Mouse (Mus musculus) CH12.LX (cell line): Measurements from ENCODE around the gene Vmn1r234. TPM values are rescaled to one million over a fixed set of nuclear protein-coding genes. Genes with fewer than 3 reads are reported as not detected.

Experiments
- DNase-seq: peaks from one replicate; pipeline ENCODE4 v3.0.0-alpha.2; 2013; ENCODE audit errors: extremely low read depth
- H3K27ac ChIP-seq: 2 replicates; pipeline ENCODE4 v1.5.1; 2012; ENCODE audit warnings: low read depth, mild to moderate bottlenecking, control low read depth, moderate library complexity; ENCODE audit not compliant: insufficient read depth
- H3K27me3 ChIP-seq: replicated peaks from 2 replicates; pipeline ENCODE3; 2012; ENCODE audit warnings: inconsistent platforms
- H3K36me3 ChIP-seq, 2 experiments: replicated peaks in 1 of 2; 2 replicates each; pipeline versions ENCODE3 to v1.6.1; 2012; ENCODE audit warnings: inconsistent platforms in 1 of 2, low read length in 1 of 2, mild to moderate bottlenecking in 1 of 2, mixed read lengths in 1 of 2, moderate library complexity in 1 of 2; ENCODE audit not compliant: control insufficient read depth in 1 of 2, insufficient read depth in 1 of 2
- H3K4me1 ChIP-seq, 2 experiments: 2 replicates each; pipeline ENCODE4 v1.6.1; 2012; ENCODE audit warnings: inconsistent platforms in 1 of 2, moderate library complexity in 1 of 2; ENCODE audit not compliant: insufficient read depth in 2 of 2, control insufficient read depth in 1 of 2
- H3K4me2 ChIP-seq: 2 replicates; pipeline ENCODE4 v1.6.1; 2012; ENCODE audit warnings: low read depth, mild to moderate bottlenecking, control low read depth; ENCODE audit not compliant: poor library complexity, insufficient read depth, severe bottlenecking
- H3K4me3 ChIP-seq, 3 experiments: fragments of 150-350 bp in 1 of 3; sonication (generic) in 1 of 3; replicated peaks in 1 of 3; 2 replicates each; pipeline versions ENCODE3 to v1.5.1; 2011 to 2012; ENCODE audit warnings: low read depth in 2 of 3, low read length in 2 of 3, mild to moderate bottlenecking in 2 of 3, moderate library complexity in 2 of 3, control low read depth in 1 of 3, improper control_type of control experiment in 1 of 3, inconsistent platforms in 1 of 3, mixed read lengths in 1 of 3; ENCODE audit not compliant: poor library complexity in 1 of 3
- H3K79me2 ChIP-seq: replicated peaks from 2 replicates; pipeline ENCODE4 v1.6.1; 2012; ENCODE audit warnings: mild to moderate bottlenecking, moderate library complexity; ENCODE audit not compliant: control insufficient read depth, poor library complexity, insufficient read depth, severe bottlenecking; ENCODE audit errors: extremely low read depth
- H3K9ac ChIP-seq: 2 replicates; pipeline ENCODE4 v1.6.1; 2012; ENCODE audit warnings: low read depth, mild to moderate bottlenecking, control low read depth, moderate library complexity; ENCODE audit not compliant: insufficient read depth
- H3K9me3 ChIP-seq: replicated peaks from 2 replicates; pipeline ENCODE3; 2012; ENCODE audit warnings: low read length, inconsistent platforms, mixed read lengths
- CHD2 ChIP-seq: IDR thresholded peaks from 2 replicates; pipeline ENCODE4 v1.6.1; 2011; ENCODE audit warnings: low read length, improper control_type of control experiment
- CTCF ChIP-seq, 2 experiments: IDR thresholded peaks in 1 of 2; conservative IDR thresholded peaks in 1 of 2; 2 replicates each; pipeline ENCODE4 v1.5.1; 2011 to 2012; ENCODE audit warnings: low read depth in 2 of 2, low read length in 2 of 2, improper control_type of control experiment in 1 of 2, inconsistent platforms in 1 of 2, mild to moderate bottlenecking in 1 of 2, moderate library complexity in 1 of 2
- E2F4 ChIP-seq: IDR thresholded peaks from 2 replicates; pipeline ENCODE4 v1.6.1; 2011; ENCODE audit warnings: low read depth, low read length, improper control_type of control experiment; ENCODE audit not compliant: insufficient replicate concordance
- ELF1 ChIP-seq: IDR thresholded peaks from 2 replicates; pipeline ENCODE4 v1.6.1; 2014; ENCODE audit warnings: low read depth, mild to moderate bottlenecking, inconsistent platforms, low read length, improper control_type of control experiment
- EP300 ChIP-seq: IDR thresholded peaks from 2 replicates; pipeline ENCODE4 v1.6.1; 2011; ENCODE audit warnings: low read length, improper control_type of control experiment
- ETS1 ChIP-seq: conservative IDR thresholded peaks from 2 replicates; pipeline ENCODE4 v1.6.1; 2012; ENCODE audit warnings: low read depth, mild to moderate bottlenecking, inconsistent platforms, low read length, improper control_type of control experiment, moderate library complexity
- GABPA ChIP-seq: IDR thresholded peaks from 2 replicates; pipeline ENCODE4 v1.6.1; 2012; ENCODE audit warnings: low read depth, low read length, improper control_type of control experiment, inconsistent platforms; ENCODE audit not compliant: insufficient replicate concordance
- IRF4 ChIP-seq: IDR thresholded peaks from 2 replicates; pipeline ENCODE4 v1.6.1; 2014; ENCODE audit warnings: low read depth, mild to moderate bottlenecking, inconsistent platforms, low read length, improper control_type of control experiment
- JUN ChIP-seq: IDR thresholded peaks from 2 replicates; pipeline ENCODE4 v1.6.1; 2011; ENCODE audit warnings: low read depth, mild to moderate bottlenecking, low read length, improper control_type of control experiment, moderate library complexity; ENCODE audit not compliant: insufficient read depth
- JUND ChIP-seq: conservative IDR thresholded peaks from 2 replicates; pipeline ENCODE4 v1.6.1; 2011; ENCODE audit warnings: low read depth, low read length, improper control_type of control experiment
- KAT2A ChIP-seq: IDR thresholded peaks from 2 replicates; pipeline ENCODE4 v1.6.1; 2012; ENCODE audit warnings: low read length, improper control_type of control experiment, inconsistent platforms; ENCODE audit not compliant: insufficient replicate concordance
- MAX ChIP-seq: IDR thresholded peaks from 2 replicates; pipeline ENCODE4 v1.6.1; 2011; ENCODE audit warnings: low read length, improper control_type of control experiment
- MAZ ChIP-seq: IDR thresholded peaks from 2 replicates; pipeline ENCODE4 v1.6.1; 2012; ENCODE audit warnings: low read depth, mild to moderate bottlenecking, inconsistent platforms, low read length, improper control_type of control experiment, moderate library complexity
- MEF2A ChIP-seq: IDR thresholded peaks from 2 replicates; pipeline ENCODE4 v1.6.1; 2014; ENCODE audit warnings: low read depth, mild to moderate bottlenecking, inconsistent platforms, low read length, improper control_type of control experiment, borderline replicate concordance
- MXI1 ChIP-seq: IDR thresholded peaks from 2 replicates; pipeline ENCODE4 v1.6.1; 2011; ENCODE audit warnings: mild to moderate bottlenecking, low read depth, low read length, improper control_type of control experiment
- MYC ChIP-seq: IDR thresholded peaks from 2 replicates; pipeline ENCODE4 v1.6.1; 2011; ENCODE audit warnings: low read depth, mild to moderate bottlenecking, improper control_type of control experiment, low read length
- NRF1 ChIP-seq: IDR thresholded peaks from 2 replicates; pipeline ENCODE4 v1.6.1; 2014; ENCODE audit warnings: low read depth, mild to moderate bottlenecking, inconsistent platforms, low read length, improper control_type of control experiment, moderate library complexity
- POLR2A ChIP-seq: IDR thresholded peaks from 2 replicates; pipeline ENCODE4 v1.6.1; 2011; ENCODE audit warnings: low read depth, mild to moderate bottlenecking, improper control_type of control experiment, low read length
- RAD21 ChIP-seq: IDR thresholded peaks from 2 replicates; pipeline ENCODE4 v1.6.1; 2011; ENCODE audit warnings: low read depth, mild to moderate bottlenecking, low read length, improper control_type of control experiment, moderate library complexity
- RCOR1 ChIP-seq: conservative IDR thresholded peaks from 2 replicates; pipeline ENCODE4 v1.6.1; 2012; ENCODE audit warnings: low read depth, mild to moderate bottlenecking, inconsistent platforms, low read length, improper control_type of control experiment
- SIN3A ChIP-seq: IDR thresholded peaks from 2 replicates; pipeline ENCODE4 v1.6.1; 2012; ENCODE audit warnings: low read length, improper control_type of control experiment, inconsistent platforms
- SMC3 ChIP-seq: IDR thresholded peaks from 2 replicates; pipeline ENCODE4 v1.6.1; 2011; ENCODE audit warnings: low read depth, low read length, improper control_type of control experiment
- TBP ChIP-seq: conservative IDR thresholded peaks from 2 replicates; pipeline ENCODE4 v1.6.1; 2011; ENCODE audit warnings: low read depth, low read length, improper control_type of control experiment
- TCF12 ChIP-seq: IDR thresholded peaks from 2 replicates; pipeline ENCODE4 v1.6.1; 2014; ENCODE audit warnings: low read depth, mild to moderate bottlenecking, inconsistent platforms, low read length, improper control_type of control experiment
- USF1 ChIP-seq: IDR thresholded peaks from 2 replicates; pipeline ENCODE4 v1.6.1; 2014; ENCODE audit warnings: low read depth, mild to moderate bottlenecking, inconsistent platforms, low read length, improper control_type of control experiment
- USF2 ChIP-seq: conservative IDR thresholded peaks from 2 replicates; pipeline ENCODE4 v1.6.1; 2011; ENCODE audit warnings: low read depth, low read length, improper control_type of control experiment
- ZC3H11A ChIP-seq: IDR thresholded peaks from 2 replicates; pipeline ENCODE4 v1.6.1; 2012; ENCODE audit warnings: low read depth, mild to moderate bottlenecking, inconsistent platforms, low read length, improper control_type of control experiment
- ZKSCAN1 ChIP-seq: IDR thresholded peaks from 2 replicates; pipeline ENCODE4 v1.6.1; 2012; ENCODE audit warnings: low read depth, inconsistent platforms, low read length, improper control_type of control experiment, borderline replicate concordance
- ZMIZ1 ChIP-seq: IDR thresholded peaks from 2 replicates; pipeline ENCODE4 v1.6.1; 2012; ENCODE audit warnings: low read depth, mild to moderate bottlenecking, inconsistent platforms, low read length, improper control_type of control experiment
- ZNF384 ChIP-seq: IDR thresholded peaks from 2 replicates; pipeline ENCODE4 v1.6.1; 2012; ENCODE audit warnings: low read depth, low read length, improper control_type of control experiment, inconsistent platforms
- dilution Hi-C: fragments of 300-500 bp; cut with MboI; formaldehyde crosslinking; loops from 2 replicates; pipeline ENCODE4 v1.14.3; 2020; ENCODE audit warnings: low sequenced_read_pairs; ENCODE audit not compliant: extremely low pct_unique_long_range_greater_than_20kb, extremely low pct_ligation_motif_present
- in situ Hi-C: fragments of 300-500 bp; cut with MboI; formaldehyde crosslinking; loops from 3 replicates; pipeline ENCODE4 v1.14.3; 2019; ENCODE audit warnings: low sequenced_read_pairs, low pct_ligation_motif_present, low pct_unique_long_range_greater_than_20kb, mixed read lengths
- polyA plus RNA-seq: library from polyadenylated mRNA; unstranded; fragments of >175 nt; gene quantifications from 2 replicates; pipeline ENCODE4 v1.2.1, GENCODE M21; 2012; ENCODE audit warnings: low read depth; ENCODE audit not compliant: insufficient read length
- total RNA-seq, 2 experiments: library from RNA; depleted of rRNA; stranded (reverse); fragments of 300-350 nt in 1 of 2; fragments of >200 nt in 1 of 2; gene quantifications; 2 replicates each; pipeline ENCODE4 v1.2.3; 2012 to 2014

Vmn1r234 gene
- total and polyA plus RNA-seq, 3 experiments: not detected

DNA sequence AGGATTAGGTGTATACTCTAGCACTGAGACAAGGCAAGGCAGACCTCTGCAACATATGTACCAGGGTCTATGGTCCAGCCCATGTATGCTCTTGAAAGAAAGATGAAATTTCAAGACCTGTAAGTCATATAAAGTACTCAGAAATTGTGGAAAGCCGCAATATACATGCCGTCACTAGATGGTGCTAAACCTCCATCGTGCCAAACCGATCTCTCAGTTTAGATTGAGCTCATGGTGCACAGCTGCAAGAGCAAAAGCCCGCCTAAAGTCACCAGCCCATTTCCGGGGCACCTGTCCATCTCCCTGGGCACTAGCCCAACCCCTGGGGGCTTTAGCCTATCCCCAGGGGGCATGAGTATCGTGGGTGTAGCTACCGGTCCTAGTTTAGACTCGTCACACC, 5.8 kb downstream of the Vmn1r234 start (continued):
- TF ChIP-seq JUND (no peak), GABPA (no peak), ELF1 (peak; percentile 22; the same call in 1 of the 2 replicates), SIN3A (no peak), EP300 (no peak), MYC (peak; percentile 37; the same call in 1 of the 2 replicates), MEF2A (no peak), MAZ (no peak), SMC3 (peak; percentile 78), JUN (no peak), KAT2A (no peak)

DNA sequence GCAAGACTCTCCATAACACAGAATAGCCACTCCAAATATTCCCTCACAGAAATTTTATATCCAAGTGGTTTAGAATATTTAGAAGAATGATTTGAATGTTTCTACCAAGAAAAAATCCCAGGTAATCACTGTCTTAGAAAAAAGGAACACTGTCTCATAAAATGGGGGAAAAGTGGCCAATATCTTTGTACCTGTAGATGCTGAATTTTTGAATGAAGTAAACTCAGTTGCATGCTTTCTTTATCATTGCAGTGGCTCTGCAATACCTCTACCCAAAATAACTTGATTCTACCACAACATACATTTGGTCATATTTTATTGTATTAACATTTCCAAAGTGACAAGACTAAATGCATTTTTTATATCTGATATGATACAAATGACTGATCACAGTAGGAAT, 30.2 kb downstream of the Vmn1r234 start, which contains the start of gene Vmn1r235:
Gene Vmn1r235, plus strand, starts transcription at position 301 of the 400 bp plus-strand sequence.
- no peak within 1 kb of the TSS for H3K27ac ChIP-seq

DNA sequence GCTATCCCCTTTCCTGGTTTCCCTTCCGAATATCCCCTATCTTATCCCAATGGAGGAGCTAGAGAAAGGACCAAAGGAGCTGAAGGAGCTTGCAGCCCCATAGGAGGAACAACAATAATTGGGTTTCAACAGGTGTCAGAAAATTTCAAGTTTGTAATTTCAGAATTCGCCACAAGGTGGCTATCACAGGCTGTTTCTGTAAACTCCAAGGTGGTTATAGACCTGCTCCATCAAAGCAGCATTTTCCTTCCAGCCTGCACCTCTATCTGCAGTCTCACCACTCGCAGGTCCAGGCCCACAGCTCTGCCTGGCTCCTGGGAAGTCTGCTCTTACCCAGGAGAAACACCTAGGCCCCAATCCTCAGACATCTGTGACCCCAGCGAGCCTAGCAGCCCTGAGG, 46.2 kb downstream of the Vmn1r234 start:
- in situ Hi-C loops (no loop called here), dilution Hi-C loops (no loop called here)
- Histone ChIP-seq H3K9ac (no peak overlapping the region), H3K4me2 (0 out of 2 replicates have a peak overlapping the region, but pooled peaks have one; percentile 26), H3K4me3 (no peak overlapping the region), H3K36me3 (no peaks in the 10 kb centered on the region), H3K9me3 (no peaks in the 10 kb centered on the region), H3K27ac (no peak overlapping the region), H3K79me2 (no peaks in the 10 kb centered on the region), H3K4me1 (peaks cover 0 to 5% of the 10 kb centered on the region in 2 experiments; a peak in 2 of 4 replicates), H3K27me3 (peaks cover 22% of the 10 kb centered on the region)
- peak; percentile 67 for DNase-seq
- TF ChIP-seq E2F4: no peak
- TF ChIP-seq ZNF384: no peak
- no peak for TF ChIP-seq USF1
- TF ChIP-seq MYC: no peak
- TF ChIP-seq NRF1: no peak
- TF ChIP-seq MXI1: no peak
- peak; percentile 94 for TF ChIP-seq SMC3
- peak; percentile 31 to 79 for TF ChIP-seq CTCF (conservative IDR thresholded peaks at IDR 0.05 in 1 of 2, IDR thresholded peaks at IDR 0.05 in 1 of 2; ENCODE audit: low read depth in 2 of 2, low read length in 2 of 2)
- no peak for TF ChIP-seq TBP
- peak; percentile 43; the same call in 1 of the 2 replicates for TF ChIP-seq ZC3H11A
- TF ChIP-seq ETS1: no peak
- peak; percentile 73 for TF ChIP-seq RAD21
- no peak for TF ChIP-seq ZMIZ1

More for the DNA sequence above, 30.2 kb downstream of the Vmn1r234 start, which contains the start of gene Vmn1r235:
- peaks cover 5% of the 10 kb centered on the region for H3K27me3 ChIP-seq
- no peak within 1 kb of the TSS for H3K4me2 ChIP-seq
- DNase-seq: no peak
- dilution Hi-C loops: no loop called here
- H3K79me2 ChIP-seq: no peaks in the 10 kb centered on the region
- TF ChIP-seq ZMIZ1 (no peak), CHD2 (no peak), GABPA (no peak), POLR2A (no peak), MYC (no peak), ZKSCAN1 (no peak), TCF12 (no peak), ZNF384 (no peak), MAX (no peak), JUN (no peak), ELF1 (no peak), RAD21 (no peak), TBP (no peak), NRF1 (no peak), IRF4 (no peak), RCOR1 (no peak), MXI1 (no peak), SIN3A (no peak), USF2 (no peak)
- TF ChIP-seq, all 38 proteins: peak for 0
- Histone ChIP-seq H3K4me1 (no peaks in the 10 kb centered on the region), H3K9ac (no peak within 1 kb of the TSS), H3K4me3 (no peak within 1 kb of the TSS), H3K9me3 (no peaks in the 10 kb centered on the region), H3K36me3 (no peaks in the 10 kb centered on the region)
- in situ Hi-C loops: no loop called here
